Mouse (Mus musculus): ENCODE measurements around the gene Tmtc2.

Tmtc2 gene

DNA sequence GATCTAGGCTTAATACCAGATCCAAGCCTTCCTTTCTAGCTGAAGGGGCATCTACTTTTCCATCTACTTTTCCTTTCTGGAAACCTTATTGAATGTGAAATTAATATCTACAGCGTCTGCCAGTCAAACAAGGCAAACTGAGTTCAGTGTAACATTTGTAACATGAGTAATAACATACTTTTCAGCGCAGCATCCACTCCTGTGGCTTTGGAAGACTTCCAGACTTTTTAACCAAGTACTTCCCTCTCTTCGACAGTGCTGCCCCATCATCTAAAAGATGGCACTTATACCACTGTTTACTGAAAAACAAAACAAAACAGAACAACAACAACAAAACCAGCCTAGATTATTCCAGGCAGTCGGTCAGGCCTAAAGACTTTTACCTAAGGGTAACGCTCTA lies 409.0 kb downstream of the Tmtc2 start:
- DNase-seq (ENCODE audit: low spot score) = no peak

DNA sequence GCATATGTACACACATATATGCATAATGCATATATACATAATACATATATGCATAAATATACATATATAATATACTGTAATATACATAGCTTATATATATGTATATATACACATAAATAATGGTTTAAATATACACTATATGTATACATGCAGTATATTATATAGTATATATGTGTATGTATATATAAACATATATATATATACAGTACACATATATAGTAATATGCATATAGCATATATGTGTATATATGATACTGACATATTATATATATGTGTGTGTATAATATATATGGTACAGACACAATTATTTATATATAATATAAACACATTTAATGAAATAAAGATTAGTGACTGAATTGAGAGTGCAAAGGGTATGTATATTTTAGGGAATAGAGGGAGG lies 420.5 kb downstream of the Tmtc2 start:
- DNase-seq (ENCODE audit: low spot score) = no peak

- DNase-seq (ENCODE audit: low spot score) = no peak
Observed at GRCm38 (mm10) chr10:105144382-105144781, 429.9 kb downstream of the Tmtc2 start.

DNA sequence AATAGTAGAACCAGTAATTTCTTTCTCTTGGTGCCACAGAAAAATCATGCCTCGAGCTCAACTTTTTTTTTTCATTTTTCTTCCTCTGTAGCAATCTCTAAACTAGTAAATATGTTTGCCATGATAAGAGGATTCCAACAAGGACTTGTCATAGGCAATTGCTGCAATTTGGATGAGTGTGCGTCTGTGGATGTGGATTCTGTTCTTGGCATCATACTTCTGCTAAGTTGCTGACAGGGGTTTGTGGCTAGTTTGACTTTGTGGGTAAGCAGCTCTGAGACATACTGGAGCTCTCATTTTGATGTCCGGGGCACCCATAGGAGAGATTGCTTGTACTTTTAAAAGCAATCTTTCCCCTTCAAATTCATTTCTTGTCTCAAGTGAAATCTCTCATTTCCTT lies 432.1 kb downstream of the Tmtc2 start:
- no peak for DNase-seq (ENCODE audit: low spot score)
